Mouse (Mus musculus): ENCODE data around the gene Dpm3. TPM values are rescaled to one million over a fixed set of nuclear protein-coding genes. Genes with fewer than 3 reads are reported as not detected.
A peak's percentile ranks its signal among the peaks of the same experiment; 100 is the strongest.

Dpm3 gene
- total RNA-seq, 2 experiments from 2014 or later = 44.2 to 90.9 TPM

GRCm38 (mm10) chr3:89287286-89287685 is 28.1 kb downstream of the Dpm3 start:
- no peak for ATAC-seq (replicated peaks; ENCODE audit: low FRiP score, low TSS enrichment, poor library complexity, severe bottlenecking)

DNA sequence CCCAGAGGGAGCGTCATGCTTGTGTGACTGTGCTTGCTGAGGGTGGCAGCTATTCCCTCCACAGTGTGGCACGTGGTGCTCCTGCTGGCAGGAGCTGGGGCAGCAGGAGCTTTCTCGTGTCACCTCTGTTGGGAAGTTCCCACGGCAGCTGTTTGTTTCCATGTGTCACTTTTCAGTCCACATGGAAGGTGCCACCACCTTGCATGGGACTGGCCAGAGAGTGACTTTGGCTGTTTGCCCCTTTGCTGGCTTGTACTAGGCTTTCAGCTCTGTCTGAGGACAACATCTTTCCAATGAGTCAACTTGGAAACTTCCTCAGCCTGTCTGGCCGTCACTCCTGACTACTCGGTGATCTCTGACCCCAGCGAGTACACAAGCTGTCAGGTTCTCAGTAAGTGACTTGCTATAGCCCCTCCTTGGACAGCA is 29.4 kb downstream of the Dpm3 start:
- no peak for ATAC-seq (replicated peaks; ENCODE audit: low FRiP score, low TSS enrichment, poor library complexity, severe bottlenecking)

GRCm38 (mm10) chr3:89291874-89292273 is 32.7 kb downstream of the Dpm3 start:
- ATAC-seq (replicated peaks; ENCODE audit: low FRiP score, low TSS enrichment, poor library complexity, severe bottlenecking) = no peak

DNA sequence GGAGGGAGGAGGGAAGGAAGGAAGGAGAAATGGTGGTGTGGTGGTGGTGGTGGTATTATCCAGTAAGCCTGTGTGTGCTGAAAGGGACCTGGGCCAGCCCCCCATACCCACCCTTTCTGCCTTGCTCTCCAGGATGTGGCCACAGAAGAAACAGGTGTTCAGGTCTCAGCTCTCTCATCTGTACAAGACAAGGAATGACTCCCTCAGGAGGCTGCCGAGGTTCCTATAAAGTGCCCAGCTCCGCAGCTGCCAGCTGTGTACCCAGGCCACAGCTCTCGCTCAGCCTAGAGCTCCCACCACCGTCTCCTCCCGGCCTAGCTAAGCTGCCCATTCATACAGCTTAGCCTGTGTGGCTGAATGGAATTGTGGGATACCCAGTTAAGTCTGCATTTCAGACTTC is 33.1 kb downstream of the Dpm3 start:
- no peak for ATAC-seq (replicated peaks; ENCODE audit: low FRiP score, low TSS enrichment, poor library complexity, severe bottlenecking)

GRCm38 (mm10) chr3:89293247-89293918 is 34.2 kb downstream of the Dpm3 start:
- no peak for ATAC-seq (replicated peaks; ENCODE audit: low FRiP score, low TSS enrichment, poor library complexity, severe bottlenecking)

DNA sequence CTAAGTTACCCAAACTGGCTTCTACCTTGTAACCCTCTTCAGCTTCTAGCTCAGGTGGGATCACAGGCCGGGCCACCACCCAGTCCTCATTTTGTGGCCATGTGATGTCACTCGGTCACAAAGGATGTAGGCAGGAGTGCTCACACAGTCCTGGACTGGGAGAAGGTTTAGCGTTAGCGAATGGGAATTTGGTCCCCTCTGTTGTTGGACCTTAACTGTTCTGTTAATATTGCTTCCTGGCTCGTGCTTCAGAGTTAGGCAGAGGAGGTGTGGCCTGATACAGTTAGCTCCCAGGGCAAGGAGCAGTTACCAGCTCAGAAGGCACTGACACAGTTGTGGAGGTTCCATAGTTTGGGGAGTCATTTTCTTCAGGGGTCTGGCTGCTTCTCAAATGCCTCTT is 35.0 kb downstream of the Dpm3 start:
- no peak for ATAC-seq (replicated peaks; ENCODE audit: low FRiP score, low TSS enrichment, poor library complexity, severe bottlenecking)

GRCm38 (mm10) chr3:89295685-89296230 is 36.6 kb downstream of the Dpm3 start:
- no peak for ATAC-seq (replicated peaks; ENCODE audit: low FRiP score, low TSS enrichment, poor library complexity, severe bottlenecking)

DNA sequence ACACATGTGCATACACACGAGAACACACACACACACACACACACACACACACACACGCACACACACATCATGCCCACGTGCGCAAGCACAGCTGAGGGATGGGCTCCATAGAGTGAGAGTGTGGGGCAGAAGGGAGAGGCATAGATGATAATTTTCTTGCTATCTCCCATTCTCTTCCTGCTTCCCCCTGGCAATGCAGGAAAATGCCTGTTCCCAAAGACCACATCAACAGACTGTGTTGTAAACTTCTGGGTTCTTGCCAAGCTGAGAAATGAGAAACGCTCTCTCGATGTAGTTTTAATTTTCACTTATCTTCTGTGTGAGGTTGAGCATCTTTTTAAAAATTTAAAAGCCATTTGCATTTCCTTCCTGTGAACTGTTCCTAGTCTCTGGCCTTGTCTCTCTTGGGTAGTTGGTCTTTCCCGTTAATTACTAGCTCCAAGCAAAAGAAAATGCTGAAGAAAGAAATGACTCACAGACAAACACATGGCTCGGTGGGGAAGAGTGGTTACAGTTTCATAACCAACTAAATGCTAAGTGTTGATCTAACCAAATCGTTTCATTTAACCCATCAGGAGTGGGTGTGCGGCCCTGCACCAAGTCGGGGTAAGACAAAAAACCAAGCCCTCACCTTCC is 37.7 kb downstream of the Dpm3 start:
- ATAC-seq (replicated peaks; ENCODE audit: low FRiP score, low TSS enrichment, poor library complexity, severe bottlenecking) = no peak

DNA sequence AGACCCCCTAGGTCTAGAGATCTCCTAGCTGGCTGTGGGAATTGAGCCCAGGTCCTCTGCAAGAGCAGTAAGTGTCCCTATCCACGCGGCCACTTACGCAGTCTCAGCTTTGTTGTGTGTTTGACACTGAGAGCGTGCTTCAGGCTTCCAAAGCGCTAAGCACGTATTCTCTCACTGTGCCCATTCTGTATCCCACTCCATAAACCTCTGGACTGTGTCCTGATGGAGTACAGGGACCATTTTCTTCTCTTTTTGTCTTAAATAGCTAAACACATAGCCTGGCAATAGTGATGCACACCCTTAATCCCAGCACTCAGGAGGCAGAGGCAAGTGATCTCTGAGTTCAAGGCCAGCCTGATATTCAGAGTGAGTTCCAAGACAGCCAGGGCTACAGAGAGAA is 39.8 kb downstream of the Dpm3 start:
- no peak for ATAC-seq (replicated peaks; ENCODE audit: low FRiP score, low TSS enrichment, poor library complexity, severe bottlenecking)

GRCm38 (mm10) chr3:89299499-89299898 is 40.3 kb downstream of the Dpm3 start:
- no peak for ATAC-seq (replicated peaks; ENCODE audit: low FRiP score, low TSS enrichment, poor library complexity, severe bottlenecking)

DNA sequence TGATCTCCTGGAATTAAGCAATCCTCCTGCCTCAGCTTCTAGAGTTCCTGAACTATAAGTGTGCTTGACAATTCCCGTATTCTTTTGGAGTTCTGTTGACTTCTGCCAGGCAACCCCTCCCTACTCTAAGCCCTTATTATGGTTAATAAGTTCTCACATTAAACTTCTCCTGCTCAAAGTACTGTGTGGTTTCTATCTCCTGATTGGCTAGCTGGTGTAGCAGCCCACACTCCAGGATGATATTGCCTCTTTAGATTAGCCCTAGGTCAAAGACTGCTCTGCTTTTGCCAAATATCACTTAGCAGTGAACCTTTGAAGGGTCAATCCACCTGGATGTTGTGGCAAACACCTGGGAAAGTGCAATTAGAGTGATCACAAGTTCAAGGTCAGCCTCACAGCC is 40.9 kb downstream of the Dpm3 start:
- ATAC-seq (replicated peaks; ENCODE audit: low FRiP score, low TSS enrichment, poor library complexity, severe bottlenecking) = no peak

DNA sequence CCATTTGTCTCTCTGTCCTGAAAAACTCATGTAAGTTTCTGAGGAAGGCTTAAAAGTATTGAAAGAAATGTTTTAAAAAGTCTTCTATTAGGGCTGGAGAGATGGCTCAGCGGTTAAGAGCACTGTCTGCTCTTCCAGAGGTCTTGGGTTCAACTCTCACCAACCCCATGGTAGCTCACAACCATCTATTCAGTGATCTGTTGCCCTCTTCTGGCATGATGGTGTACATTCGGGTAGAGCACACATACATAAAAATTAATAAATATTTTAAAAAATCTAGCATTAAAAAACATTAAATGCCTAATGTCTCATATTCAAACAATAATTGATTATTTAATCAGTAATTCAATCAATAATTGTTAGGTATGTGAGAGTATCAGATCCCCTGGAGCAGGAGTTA is 41.4 kb downstream of the Dpm3 start:
- no peak for ATAC-seq (replicated peaks; ENCODE audit: low FRiP score, low TSS enrichment, poor library complexity, severe bottlenecking)

DNA sequence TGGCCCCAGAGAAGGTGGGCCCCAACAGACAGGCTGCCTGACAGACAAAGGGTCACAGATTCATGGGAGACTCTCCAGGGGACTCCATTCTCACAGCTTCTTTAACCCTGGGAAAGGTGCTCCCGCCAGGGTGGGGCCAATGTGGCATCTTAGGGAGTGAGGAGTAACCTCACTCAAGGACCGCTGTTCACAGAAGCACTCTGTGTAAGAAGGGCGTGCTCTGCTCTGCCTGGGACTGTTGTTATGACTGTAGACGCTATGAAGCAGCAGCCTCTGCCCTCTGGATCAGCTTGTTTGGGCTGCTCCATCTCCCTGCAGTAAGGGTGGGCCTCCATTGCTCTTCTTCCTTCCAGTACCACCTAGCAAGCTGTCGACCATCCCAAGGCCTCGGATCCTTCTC is 45.3 kb downstream of the Dpm3 start:
- no peak for ATAC-seq (replicated peaks; ENCODE audit: low FRiP score, low TSS enrichment, poor library complexity, severe bottlenecking)

DNA sequence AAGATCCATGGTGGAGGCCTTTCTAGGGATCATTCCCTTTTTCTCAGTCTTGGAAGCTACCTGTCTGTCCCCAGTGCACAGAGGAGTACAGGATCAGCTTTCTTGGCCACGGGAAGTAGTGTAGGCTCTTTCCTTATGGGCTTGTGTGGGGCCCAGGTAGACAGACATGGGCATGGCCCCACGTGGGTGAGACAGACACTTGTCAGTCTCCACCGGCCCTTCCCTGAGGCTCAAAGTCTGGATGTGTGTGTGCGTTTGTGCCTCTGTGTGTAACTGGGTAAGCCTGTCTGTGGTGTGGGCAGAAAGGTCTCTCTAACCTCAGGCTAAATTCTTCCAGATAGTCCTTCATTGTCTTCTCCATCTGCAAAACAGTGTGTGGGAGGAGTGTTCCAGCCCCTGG is 45.9 kb downstream of the Dpm3 start:
- ATAC-seq (replicated peaks; ENCODE audit: low FRiP score, low TSS enrichment, poor library complexity, severe bottlenecking) = no peak

- no peak for ATAC-seq (replicated peaks; ENCODE audit: low FRiP score, low TSS enrichment, poor library complexity, severe bottlenecking)
These were observed 46.6 kb downstream of the Dpm3 start for GRCm38 (mm10) chr3:89305551-89306325.

DNA sequence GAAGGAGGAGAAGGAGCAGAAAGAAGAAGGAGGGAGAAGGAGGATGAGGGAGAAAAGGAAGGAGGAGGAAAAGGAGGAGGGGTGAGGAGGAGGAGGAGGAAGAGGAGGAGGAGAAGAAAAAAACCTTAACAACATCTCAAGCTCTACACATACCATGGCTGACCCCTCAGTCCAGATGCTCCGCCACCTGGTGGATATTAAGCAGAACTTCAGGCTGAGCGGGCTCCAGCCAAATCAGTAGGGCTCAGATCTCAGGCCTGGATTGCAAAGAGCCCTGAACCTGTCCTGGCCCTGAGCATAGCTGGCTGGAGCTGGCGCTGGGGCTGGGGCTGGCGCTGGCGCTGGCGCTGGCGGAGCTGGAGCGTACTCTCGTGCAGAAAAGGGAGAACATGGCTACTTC is 48.9 kb downstream of the Dpm3 start:
- ATAC-seq (replicated peaks; ENCODE audit: low FRiP score, low TSS enrichment, poor library complexity, severe bottlenecking) = peak; percentile 92

- ATAC-seq (replicated peaks; ENCODE audit: low FRiP score, low TSS enrichment, poor library complexity, severe bottlenecking) = no peak
These were observed 55.2 kb downstream of the Dpm3 start for GRCm38 (mm10) chr3:89314340-89314739.

DNA sequence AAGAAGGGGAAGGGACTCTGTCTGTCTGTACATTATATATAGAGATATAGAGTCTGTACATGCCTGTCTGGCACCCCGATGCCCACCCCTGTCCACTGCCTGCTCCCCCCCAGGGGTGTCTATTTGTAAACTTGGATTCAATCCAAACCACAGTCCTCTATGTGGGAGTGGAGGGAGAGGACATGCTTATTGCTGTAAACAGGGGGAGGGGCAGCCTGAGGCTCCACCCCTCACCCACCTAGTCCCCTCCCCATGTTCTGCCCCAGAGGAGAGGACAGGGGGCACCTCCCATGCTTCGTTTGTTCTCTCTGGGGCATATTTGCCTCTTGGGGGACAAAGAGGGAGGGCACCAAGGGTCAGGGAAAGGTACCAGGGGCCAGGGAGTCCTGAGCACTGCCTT is 55.6 kb downstream of the Dpm3 start:
- no peak for ATAC-seq (replicated peaks; ENCODE audit: low FRiP score, low TSS enrichment, poor library complexity, severe bottlenecking)

DNA sequence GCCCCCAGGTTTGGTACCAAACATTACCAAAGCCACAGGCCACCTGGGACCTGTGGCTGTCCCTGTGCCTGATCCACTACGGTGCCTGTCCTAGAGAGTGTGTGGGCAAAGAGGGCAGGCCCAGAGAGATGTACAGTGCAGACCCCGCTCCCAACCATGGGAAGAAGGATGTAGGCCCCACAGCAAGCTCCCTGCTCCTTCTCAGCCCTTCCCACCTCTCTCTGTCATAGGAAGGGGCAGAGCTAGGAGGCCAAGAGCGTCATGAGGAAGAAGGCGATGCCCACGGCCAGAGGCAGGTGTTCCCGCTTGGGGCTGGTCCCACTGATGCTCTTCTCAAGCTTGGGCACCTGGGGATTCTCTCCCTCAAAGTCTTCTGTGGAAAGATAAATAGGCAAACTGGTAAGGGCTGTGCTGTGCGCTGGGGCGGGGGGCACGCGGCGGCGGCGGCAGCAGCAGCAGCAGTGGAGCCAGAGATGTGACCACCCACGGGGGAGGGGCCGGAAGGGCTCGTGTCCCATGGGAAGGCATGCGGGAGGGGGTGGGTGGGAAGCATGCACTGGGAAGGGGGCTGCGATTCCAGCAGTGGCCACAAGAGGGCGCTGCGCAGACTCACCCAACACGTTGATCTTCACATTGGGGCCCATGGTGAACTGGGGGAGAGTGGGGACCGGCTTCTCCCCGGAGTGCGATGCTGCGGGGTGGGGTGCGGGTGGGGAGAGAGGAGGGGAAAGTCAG is 56.2 kb downstream of the Dpm3 start:
- ATAC-seq (replicated peaks; ENCODE audit: low FRiP score, low TSS enrichment, poor library complexity, severe bottlenecking) = peak; percentile 33; the same call in 1 of the 2 replicates
